8 mouse cellular contexts compared by ENCODE assay signal in genomic region chr5:150717775-150718174, GRCm38 (mm10). TPM values are rescaled to one million over a fixed set of nuclear protein-coding genes. Genes with fewer than 3 reads are reported as not detected.
A peak's percentile ranks its signal among the peaks of the same experiment; 100 is the strongest.
DNase-seq lines count a peak whose midpoint lies in the region; ATAC-seq and TF ChIP-seq lines count a peak whose summit lies in the region.

No protein-coding gene starts in this region.

- no peaks in the 10 kb centered on the region for H3K27me3 ChIP-seq in hindbrain, postnatal 0 days (ENCODE audit: insufficient read depth, low read length)
- no peaks in the 10 kb centered on the region for H3K27me3 ChIP-seq in liver, embryonic 16.5 days (ENCODE audit: control insufficient read depth, insufficient read depth, low read depth, low read length)

- peak; percentile 67 for ATAC-seq in frontal cortex, adult (ENCODE audit: low TSS enrichment)
- ATAC-seq in common myeloid progenitor, adult 5-6 weeks (replicated peaks; ENCODE audit: low read depth, poor library complexity, severe bottlenecking), result peak; percentile 97
- ATAC-seq in hindbrain, postnatal 0 days, result peak; percentile 71
- ATAC-seq in liver, embryonic 16.5 days (ENCODE audit: low read depth), result 0 out of 2 replicates have a peak, but pooled peaks have one; percentile 37

- no peak for DNase-seq in frontal cortex, postnatal 36 days (ENCODE audit: low spot score in 2 of 2)
- peak; percentile 45 for DNase-seq in MEL-GATA-1-ER (ENCODE audit: extremely low read depth, low read depth)
- DNase-seq in hindbrain, postnatal 0 days (ENCODE audit: low spot score), result peak; percentile 73
- peak; percentile 30 for DNase-seq in retina, adult 2 months (ENCODE audit: low read depth, low spot score)
- no peak for DNase-seq in gastrocnemius, postnatal 10 days

- no peak overlapping the region for H3K27ac ChIP-seq in hindbrain, postnatal 0 days
- no peak overlapping the region for H3K27ac ChIP-seq in liver, embryonic 16.5 days (ENCODE audit: low read length)

- no peaks in the 10 kb centered on the region for H3K9me3 ChIP-seq in hindbrain, postnatal 0 days (ENCODE audit: low read length)
- H3K9me3 ChIP-seq in liver, embryonic 16.5 days (replicated peaks; ENCODE audit: control insufficient read depth, low read length), result no peaks in the 10 kb centered on the region

- no peaks in the 10 kb centered on the region for H3K36me3 ChIP-seq in hindbrain, postnatal 0 days (ENCODE audit: insufficient read depth, low read length)
- H3K36me3 ChIP-seq in liver, embryonic 16.5 days (ENCODE audit: control insufficient read depth, insufficient read depth), result 0 out of 2 replicates have a peak, but pooled peaks cover 2% of the 10 kb centered on the region

- TF ChIP-seq CTCF in hindbrain, postnatal 0 days (IDR thresholded peaks at IDR 0.05; ENCODE audit: low read depth), result peak; percentile 69

- 7% methylated on average over 4 of the region's 4 CpGs for WGBS in hindbrain, postnatal 0 days
- 19% methylated on average over 4 of the region's 4 CpGs for WGBS in liver, embryonic 16.5 days (ENCODE audit: insufficient replicate concordance)

- H3K4me3 ChIP-seq in hindbrain, postnatal 0 days (ENCODE audit: low read length), result no peak overlapping the region
- H3K4me3 ChIP-seq in liver, embryonic 16.5 days (ENCODE audit: low read depth, low read length), result no peak overlapping the region

- no peak overlapping the region for H3K9ac ChIP-seq in hindbrain, postnatal 0 days (replicated peaks; ENCODE audit: low read length)
- H3K9ac ChIP-seq in liver, embryonic 16.5 days (ENCODE audit: low read depth, low read length), result no peak overlapping the region

- H3K4me2 ChIP-seq in hindbrain, postnatal 0 days (ENCODE audit: low read depth, low read length), result no peak overlapping the region
- no peak overlapping the region for H3K4me2 ChIP-seq in liver, embryonic 16.5 days (ENCODE audit: low read depth, low read length)

- no peaks in the 10 kb centered on the region for H3K4me1 ChIP-seq in hindbrain, postnatal 0 days (ENCODE audit: insufficient read depth, low read length)
- H3K4me1 ChIP-seq in liver, embryonic 16.5 days (ENCODE audit: control insufficient read depth, low read depth, low read length), result peaks cover 7% of the 10 kb centered on the region; the same call in 1 of the 2 replicates

RNA-seq across cellular contexts. Expression of gene Pds5b, which starts 44.2 kb away (rescaled TPM):
- total RNA-seq in common myeloid progenitor, adult 5-6 weeks (2017), result 59.5 and 76.9 TPM in 2 replicates
- total RNA-seq in hindbrain, postnatal 0 days (2014; rRNA removed), result 34.5 and 38.5 TPM in 2 replicates
- 19.4 and 19.8 TPM in 2 replicates for polyA plus RNA-seq in hindbrain, postnatal 0 days (2015; fragmentation: Nextera tagmentation; extraction: Ambion mirVana)
- polyA plus RNA-seq in liver, embryonic 16.5 days (2015; fragmentation: Nextera tagmentation; extraction: Ambion mirVana), result 8.5 and 9.2 TPM in 2 replicates
- total RNA-seq in gastrocnemius, postnatal 10 days (2021), result 10 to 100 TPM; 23.6 to 31.9 TPM

RNA-seq across cellular contexts. Expression of gene N4bp2l2, which starts 51.8 kb away (rescaled TPM):
- total RNA-seq in common myeloid progenitor, adult 5-6 weeks (2017), result 187 and 223 TPM in 2 replicates
- 27.2 and 37.6 TPM in 2 replicates for total RNA-seq in hindbrain, postnatal 0 days (2014; rRNA removed)
- polyA plus RNA-seq in hindbrain, postnatal 0 days (2015; fragmentation: Nextera tagmentation; extraction: Ambion mirVana), result 31.5 and 33.0 TPM in 2 replicates
- 17.1 and 17.4 TPM in 2 replicates for polyA plus RNA-seq in liver, embryonic 16.5 days (2015; fragmentation: Nextera tagmentation; extraction: Ambion mirVana)
- 10 to 100 TPM; 29.0 to 42.2 TPM for total RNA-seq in gastrocnemius, postnatal 10 days (2021)

Comparison
In these comparisons a context has a peak if more than half of its experiments do, and no peak if none do; other contexts are left out.
1. ATAC-seq: peak in every context shown above with its lines; median percentile 97 in common myeloid progenitor, adult 5-6 weeks; 71 in hindbrain, postnatal 0 days; 67 in frontal cortex, adult; 37 in liver, embryonic 16.5 days.
2. DNase-seq: peak in MEL-GATA-1-ER (single experiment), hindbrain, postnatal 0 days (single experiment) and retina, adult 2 months (single experiment); none in frontal cortex, postnatal 36 days (0 of 2) and gastrocnemius, postnatal 10 days (single experiment).